ENCODE assay signal across 8 mouse cellular contexts in the genomic region with DNA sequence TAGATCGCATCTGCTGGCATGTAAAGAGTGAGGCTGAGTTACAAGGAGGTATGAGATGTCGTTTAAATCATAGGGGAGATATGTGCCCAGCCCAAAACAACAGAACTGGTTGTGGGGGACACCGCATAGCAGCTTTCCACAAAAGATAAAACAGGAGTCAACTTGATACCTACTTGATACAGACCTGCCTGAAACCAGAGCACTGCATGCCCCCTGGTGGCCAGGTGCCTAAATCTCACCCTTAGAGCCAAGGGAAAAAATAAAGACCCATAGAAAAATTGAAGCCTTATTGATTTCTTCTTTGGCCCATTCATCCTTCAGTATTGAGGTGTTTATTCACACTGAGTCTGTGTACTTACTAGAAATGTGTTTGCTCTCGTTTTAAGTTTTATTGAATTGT. TPM values are rescaled to one million over a fixed set of nuclear protein-coding genes. Genes with fewer than 3 reads are reported as not detected.
DNase-seq lines count a peak whose midpoint lies in the region; ATAC-seq and TF ChIP-seq lines count a peak whose summit lies in the region.

No protein-coding gene starts in this region.

- H3K9ac ChIP-seq in ES-E14 (ENCODE audit: insufficient read depth, low read depth, low read length, poor library complexity, severe bottlenecking), result no peak overlapping the region
- no peak overlapping the region for H3K9ac ChIP-seq in heart, embryonic 11.5 days (ENCODE audit: low read depth, low read length)

- 66% methylated on average over 4 of the region's 4 CpGs for WGBS in heart, embryonic 11.5 days (ENCODE audit: insufficient replicate concordance)

- H3K36me3 ChIP-seq in ES-E14 (ENCODE audit: control insufficient read depth, insufficient read depth, low read length, poor library complexity, severe bottlenecking), result peaks cover 21% of the 10 kb centered on the region; the same call in 1 of the 2 replicates
- H3K36me3 ChIP-seq in heart, embryonic 11.5 days (ENCODE audit: control insufficient read depth, insufficient read depth, low read length), result no peaks in the 10 kb centered on the region

- in situ Hi-C loops in ES-E14 (cut with MboI; ENCODE audit: low sequenced_read_pairs in 2 of 2, unreplicated experiment in 2 of 2), result loop anchor here in 1 of 2 experiments (10.0 kb wide), 1 partner anchor 78 kb away; no protein-coding TSS in a partner anchor

- H3K4me3 ChIP-seq in ES-E14 (ENCODE audit: insufficient read depth in 1 of 2, low read depth in 1 of 2, low read length in 2 of 2, poor library complexity in 1 of 2, severe bottlenecking in 1 of 2), result no peak overlapping the region
- H3K4me3 ChIP-seq in bone marrow macrophage, adult 2 months (ENCODE audit: insufficient read depth, low read length), result no peak overlapping the region
- H3K4me3 ChIP-seq in heart, embryonic 11.5 days (ENCODE audit: low read depth, low read length), result no peak overlapping the region

- no peak overlapping the region for H3K27ac ChIP-seq in ES-E14 (ENCODE audit: insufficient read depth, low read depth, low read length, poor library complexity, severe bottlenecking)
- no peak overlapping the region for H3K27ac ChIP-seq in bone marrow macrophage, adult 2 months (ENCODE audit: insufficient read depth, low read depth, low read length)
- no peak overlapping the region for H3K27ac ChIP-seq in heart, embryonic 11.5 days (ENCODE audit: low read depth, low read length)

- intact Hi-C loops in left cerebral cortex, postnatal 4 days (cut with DNase I), result no loop called here
- intact Hi-C loops in left cerebral cortex, postnatal 10 days (cut with DNase I), result no loop called here

- no peaks in the 10 kb centered on the region for H3K27me3 ChIP-seq in heart, embryonic 11.5 days (ENCODE audit: control insufficient read depth, insufficient read depth, low read length)

- peak; percentile 73 for ATAC-seq in inflammation-experienced regulatory T-cells, adult 6 months
- no peak for ATAC-seq in heart, embryonic 11.5 days (replicated peaks; ENCODE audit: insufficient number of reproducible peaks, low FRiP score, low TSS enrichment)

- no peaks in the 10 kb centered on the region for H3K9me3 ChIP-seq in ES-E14 (ENCODE audit: control insufficient read depth, insufficient read depth, low read depth, low read length)
- H3K9me3 ChIP-seq in heart, embryonic 11.5 days (replicated peaks; ENCODE audit: control insufficient read depth, low read length), result no peaks in the 10 kb centered on the region

- no peak for TF ChIP-seq POLR2A in bone marrow macrophage, adult 2 months (IDR thresholded peaks at IDR 0.05; ENCODE audit: borderline replicate concordance, low read depth, low read length)

- H3K4me2 ChIP-seq in heart, embryonic 11.5 days, result no peak overlapping the region

- TF ChIP-seq CTCF in bone marrow macrophage, adult 2 months (IDR thresholded peaks at IDR 0.05; ENCODE audit: low read depth, low read length), result peak; percentile 40; the same call in 1 of the 2 replicates

- H3K4me1 ChIP-seq in ES-E14 (ENCODE audit: control insufficient read depth in 2 of 2, insufficient read depth in 2 of 2, low read length in 2 of 2, poor library complexity in 1 of 2), result no peaks in the 10 kb centered on the region
- H3K4me1 ChIP-seq in bone marrow macrophage, adult 2 months (ENCODE audit: control insufficient read depth, insufficient read depth, low read length), result no peaks in the 10 kb centered on the region
- peaks cover 25% of the 10 kb centered on the region for H3K4me1 ChIP-seq in heart, embryonic 11.5 days (ENCODE audit: control insufficient read depth, insufficient read depth, low read length)

- peak; percentile 17 for DNase-seq in left cerebral cortex, postnatal 4 days
- DNase-seq in left cerebral cortex, postnatal 10 days (ENCODE audit: extremely low spot score in 1 of 2, low spot score in 2 of 2), result no peak
- DNase-seq in ES-E14 (ENCODE audit: low read depth, low spot score), result peak; percentile 40
- DNase-seq in naive thymus-derived CD4-positive, alpha-beta T cell, adult 2 months (ENCODE audit: low read depth), result peak; percentile 68
- no peak for DNase-seq in layer of hippocampus, adult 9-10 months (ENCODE audit: low spot score)

TF ChIP-seq in ES-E14, 5 proteins besides CTCF, POLR2A, EP300 and RAD21:
- TF ChIP-seq MAFK (IDR thresholded peaks at IDR 0.05; ENCODE audit: insufficient read depth, low read depth, low read length), result no peak
- no peak for TF ChIP-seq CHD2 (IDR thresholded peaks at IDR 0.05; ENCODE audit: low read depth, low read length)
- no peak for TF ChIP-seq ZNF384 (IDR thresholded peaks at IDR 0.05; ENCODE audit: low read depth, low read length)
- TF ChIP-seq ZC3H11A (IDR thresholded peaks at IDR 0.05; ENCODE audit: borderline replicate concordance, low read depth, low read length), result 0 out of 2 replicates have a peak, but pooled peaks have one; percentile 15
- TF ChIP-seq HCFC1 (IDR thresholded peaks at IDR 0.05; ENCODE audit: borderline replicate concordance, insufficient read depth, low read length), result no peak

RNA-seq across cellular contexts. Expression of a gene that starts 45.5 kb away (rescaled TPM):
- 1 to 10 TPM; 1.4 TPM for total RNA-seq in left cerebral cortex, postnatal 4 days (2021)
- 1 to 10 TPM; 1.5 to 1.6 TPM for total RNA-seq in left cerebral cortex, postnatal 10 days (2021)
- 0.85 and 0.90 TPM in 2 replicates for total RNA-seq in ES-E14 (2012; rRNA removed)
- polyA plus RNA-seq in bone marrow macrophage, adult 2 months (2012; ENCODE audit: insufficient read depth, insufficient read length, missing spikeins), result not detected in 2 replicates
- polyA plus RNA-seq in inflammation-experienced regulatory T-cells, adult 6 months (2017; shearing (Covaris generic)), result not detected
- polyA plus RNA-seq in heart, embryonic 11.5 days (2014; fragmentation: Nextera tagmentation; extraction: Ambion mirVana), result 15.5 and 19.2 TPM in 2 replicates

Comparison
In these comparisons a context has a peak if more than half of its experiments do, and no peak if none do; other contexts are left out.
1. DNase-seq: peak in left cerebral cortex, postnatal 4 days (single experiment), ES-E14 (single experiment) and naive thymus-derived CD4-positive, alpha-beta T cell, adult 2 months (single experiment); none in left cerebral cortex, postnatal 10 days (0 of 2) and layer of hippocampus, adult 9-10 months (single experiment).